Mouse (Mus musculus): Measurements from ENCODE around the gene Tmem251. TPM values are rescaled to one million over a fixed set of nuclear protein-coding genes. Genes with fewer than 3 reads are reported as not detected.

Gene Tmem251
- total RNA-seq, 2 experiments from 2014 or later: 5.1 TPM

DNA sequence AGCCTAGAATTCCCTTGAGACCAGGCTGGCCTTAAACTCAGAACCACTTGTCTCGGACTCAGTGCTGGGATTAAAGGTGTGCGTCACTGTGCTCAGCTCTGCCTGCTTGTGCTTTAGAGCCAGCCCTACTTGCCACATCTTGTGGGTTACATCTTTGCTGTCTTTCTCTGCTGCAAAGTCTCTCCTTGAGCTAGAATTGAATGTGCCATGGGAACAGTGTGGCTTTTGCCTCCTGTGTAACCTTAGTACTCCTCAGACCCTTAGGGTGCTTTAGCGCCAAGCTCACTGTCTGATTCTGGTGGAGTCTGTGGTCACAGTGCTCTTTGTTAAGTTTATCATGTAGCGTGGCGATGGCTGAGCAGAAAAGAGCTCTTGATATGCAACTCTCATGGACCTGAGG is 29.1 kb downstream of the Tmem251 start:
- Histone ChIP-seq H3K4me3 (no peak overlapping the region), H3K27ac (no peak overlapping the region)
- no peak for DNase-seq (ENCODE audit: low spot score in 2 of 2)
- no peak for TF ChIP-seq CTCF (conservative IDR thresholded peaks at IDR 0.05)

DNA sequence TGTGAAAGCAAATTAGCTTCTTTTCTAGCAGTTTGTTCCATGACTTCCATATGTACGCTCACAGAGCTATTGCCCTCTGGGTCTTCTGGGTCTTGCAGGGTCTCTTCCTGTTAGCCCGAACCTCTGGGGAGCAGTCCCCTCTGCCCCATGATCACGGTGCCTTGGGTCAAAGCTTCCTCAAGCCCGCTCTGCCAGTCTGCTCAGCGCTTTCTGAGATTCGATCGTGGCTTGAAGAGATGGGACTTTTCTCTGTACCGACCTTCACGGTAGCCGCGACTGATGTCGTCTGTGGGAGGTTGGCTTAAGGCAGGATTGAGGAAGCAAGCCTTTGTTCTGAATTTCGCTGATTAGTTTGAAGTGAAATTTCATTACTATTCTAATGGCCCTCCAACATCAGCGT is 32.5 kb downstream of the Tmem251 start:
- no peak overlapping the region for H3K4me3 ChIP-seq
- no peak for TF ChIP-seq CTCF (conservative IDR thresholded peaks at IDR 0.05)
- no peak overlapping the region for H3K27ac ChIP-seq
- DNase-seq (ENCODE audit: low spot score in 2 of 2): no peak

DNA sequence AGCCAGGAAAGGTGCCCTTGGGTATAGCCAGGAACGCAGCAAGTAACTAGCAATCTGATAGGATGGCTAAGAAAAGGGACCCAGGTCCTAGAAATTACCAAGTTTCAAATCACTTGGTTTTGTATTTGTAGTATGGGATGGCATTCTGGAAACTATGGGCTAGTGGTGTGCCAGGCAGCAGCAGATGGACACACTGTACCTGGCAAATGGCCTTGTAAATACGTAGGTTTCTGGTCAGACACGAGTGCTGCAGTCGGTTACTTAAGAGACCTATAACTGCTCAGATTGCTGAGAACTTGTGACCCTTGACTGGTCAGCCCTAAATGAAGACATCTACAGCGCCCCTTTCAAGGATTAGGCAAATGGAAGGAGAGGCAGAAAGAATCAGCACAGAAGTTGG is 34.6 kb downstream of the Tmem251 start:
- TF ChIP-seq CTCF (conservative IDR thresholded peaks at IDR 0.05): no peak
- no peak overlapping the region for H3K4me3 ChIP-seq
- H3K27ac ChIP-seq: no peak overlapping the region
- DNase-seq (ENCODE audit: low spot score in 2 of 2): no peak

DNA sequence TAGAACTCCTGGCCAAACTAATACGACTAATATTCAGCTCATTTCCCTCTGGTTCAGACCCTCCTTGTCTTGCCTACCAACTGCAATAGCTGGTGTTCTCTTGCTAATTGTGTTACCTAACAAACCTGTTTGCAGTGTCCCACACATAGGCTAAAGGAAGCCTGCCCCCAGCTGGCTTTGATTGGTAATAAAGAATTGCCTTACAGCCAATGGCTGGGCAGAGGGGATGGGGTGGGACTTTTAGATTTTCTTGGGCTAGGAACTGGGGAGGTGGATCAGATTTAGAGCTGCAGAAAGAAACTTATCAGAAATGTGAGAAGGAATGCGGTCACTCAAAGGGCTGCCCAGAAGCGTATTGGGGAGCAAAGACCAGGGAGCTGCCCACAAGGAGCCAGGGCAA is 35.9 kb downstream of the Tmem251 start:
- peak; percentile 53 for TF ChIP-seq CTCF (conservative IDR thresholded peaks at IDR 0.05)
- no peak for DNase-seq (ENCODE audit: low spot score in 2 of 2)
- Histone ChIP-seq H3K27ac (no peak overlapping the region), H3K4me3 (no peak overlapping the region)

DNA sequence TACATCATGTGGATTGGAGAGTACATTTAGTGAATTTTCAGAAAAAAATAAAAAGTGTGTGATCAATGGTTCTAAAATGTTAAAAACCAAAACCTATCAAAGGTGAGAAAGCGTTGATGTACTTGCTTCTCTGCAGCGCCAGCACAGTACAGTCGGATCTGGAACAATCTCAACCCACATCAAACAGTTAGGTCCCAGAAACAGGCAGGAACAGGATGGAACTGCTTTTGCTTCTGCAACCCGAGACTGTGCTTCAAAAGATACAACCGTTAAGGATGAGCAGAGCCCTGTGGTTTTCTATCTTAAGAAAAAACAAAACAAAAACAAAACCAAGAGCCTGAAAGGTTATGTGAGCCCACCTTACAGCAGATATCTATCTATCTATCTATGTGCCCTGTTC is 39.3 kb downstream of the Tmem251 start:
- Histone ChIP-seq H3K27ac (no peak overlapping the region), H3K4me3 (no peak overlapping the region)
- no peak for TF ChIP-seq CTCF (conservative IDR thresholded peaks at IDR 0.05)
- no peak for DNase-seq (ENCODE audit: low spot score in 2 of 2)

DNA sequence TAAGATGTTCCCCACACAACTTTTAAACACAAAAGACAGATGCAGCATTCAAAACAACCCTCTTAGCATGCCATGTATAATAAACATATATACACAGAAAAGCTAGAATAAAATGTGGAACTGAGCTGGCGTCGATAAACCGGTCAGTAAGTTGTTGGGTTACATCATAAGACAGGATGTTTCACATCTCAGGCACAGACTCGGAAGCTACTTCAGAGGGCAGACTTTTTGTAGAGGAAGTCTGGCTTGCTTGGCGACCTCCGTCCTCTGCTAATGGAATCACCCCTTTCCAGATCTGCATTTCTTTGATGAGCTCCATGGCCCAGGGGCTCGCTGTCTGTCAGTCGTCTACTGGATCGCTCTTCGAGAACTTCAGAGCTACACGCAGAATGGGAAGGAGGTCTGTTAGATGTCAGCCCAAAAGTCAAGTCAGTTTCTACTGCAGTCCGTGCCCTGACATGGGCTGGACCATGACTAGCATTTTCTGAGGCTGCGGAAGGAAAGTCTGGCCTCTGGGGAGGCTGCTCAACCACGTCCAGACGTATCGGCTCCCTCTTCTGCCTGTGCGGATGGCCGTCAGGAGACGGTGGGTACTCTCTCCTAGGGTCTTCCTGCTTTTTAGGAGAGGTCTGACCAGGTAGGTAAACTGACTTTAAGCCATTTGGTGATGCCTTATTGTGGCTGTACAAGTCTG is 41.5 kb downstream of the Tmem251 start:
- no peak for TF ChIP-seq CTCF (conservative IDR thresholded peaks at IDR 0.05)
- Histone ChIP-seq H3K4me3 (no peak overlapping the region), H3K27ac (peak overlapping the region; percentile 65; the same call in 1 of the 2 replicates)
- DNase-seq (ENCODE audit: low spot score in 2 of 2): no peak

DNA sequence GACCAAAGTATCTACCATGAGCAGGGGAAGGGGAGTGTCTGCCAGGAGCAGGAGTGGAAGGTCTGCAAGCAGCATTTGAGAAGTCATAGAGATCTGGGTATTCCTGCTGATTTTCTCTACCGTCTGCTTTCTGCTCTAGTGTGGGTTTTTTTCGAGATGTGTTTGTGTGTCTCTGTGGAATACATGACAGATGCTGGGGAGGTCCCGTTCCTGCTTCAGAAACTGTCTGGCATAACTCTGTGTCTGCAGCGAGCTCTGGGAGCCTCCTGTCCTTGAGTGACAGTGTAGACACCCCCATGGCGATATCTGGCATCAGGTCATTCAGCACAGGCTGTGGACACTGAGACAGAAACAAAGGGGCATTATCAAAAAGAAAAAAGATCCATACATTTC is 42.0 kb downstream of the Tmem251 start:
- no peak for TF ChIP-seq CTCF (conservative IDR thresholded peaks at IDR 0.05)
- H3K4me3 ChIP-seq: no peak overlapping the region
- peak overlapping the region; percentile 65; the same call in 1 of the 2 replicates for H3K27ac ChIP-seq
- DNase-seq (ENCODE audit: low spot score in 2 of 2): peak; percentile 37 to 59

DNA sequence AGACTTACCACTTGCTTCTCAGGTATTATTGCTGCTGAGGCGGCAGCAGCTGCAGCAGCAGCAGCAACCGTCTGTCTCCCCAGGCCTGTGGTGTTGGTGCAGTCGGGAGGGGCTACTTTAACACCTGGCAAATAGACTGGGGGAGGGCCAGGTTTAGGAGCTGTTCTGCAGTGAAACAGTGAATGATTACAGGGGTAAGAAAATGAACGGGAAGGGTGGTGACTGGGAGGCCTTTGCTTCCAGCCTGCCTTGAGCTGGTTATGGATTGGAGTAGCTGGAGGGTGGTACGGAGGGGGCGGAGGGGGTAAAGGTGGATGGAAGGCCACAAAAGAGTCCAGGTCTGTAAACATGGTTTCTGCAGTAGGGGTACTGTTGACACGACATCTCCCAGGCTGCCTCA is 44.4 kb downstream of the Tmem251 start:
- Histone ChIP-seq H3K4me3 (no peak overlapping the region), H3K27ac (no peak overlapping the region)
- no peak for TF ChIP-seq CTCF (conservative IDR thresholded peaks at IDR 0.05)
- DNase-seq (ENCODE audit: low spot score in 2 of 2): no peak

Other genes with a start within 250 kb of the Tmem251 start
- 100 to 1,000 TPM; 123 to 124 TPM for gene Chga, start 188.8 kb upstream of the Tmem251 start, total RNA-seq (2021)
- 10 to 100 TPM; 66.6 to 76.8 TPM for gene Itpk1, start 38.8 kb upstream of the Tmem251 start, total RNA-seq (2021)
- gene Moap1, start 101 bp upstream of the Tmem251 start, total RNA-seq (2021): 10 to 100 TPM; 24.3 to 24.9 TPM
- not detected for gene Gm28051, start 14.0 kb downstream of the Tmem251 start, total RNA-seq (2021)
- 10 to 100 TPM; 13.2 to 13.4 TPM for gene Gon7, start 14.0 kb downstream of the Tmem251 start, total RNA-seq (2021)
- gene Ubr7, start 14.2 kb downstream of the Tmem251 start, total RNA-seq (2021): 10 to 100 TPM; 29.8 to 31.3 TPM
- 10 to 100 TPM; 13.2 to 16.0 TPM for gene Gm20604, start 14.9 kb downstream of the Tmem251 start, total RNA-seq (2021)
- gene Btbd7, start 134.7 kb downstream of the Tmem251 start, total RNA-seq (2021): 10 to 100 TPM; 17.8 to 19.2 TPM
- gene Cox8c, start 155.6 kb downstream of the Tmem251 start, total RNA-seq (2021): not detected
- gene Unc79, start 205.1 kb downstream of the Tmem251 start, total RNA-seq (2021): 10 to 100 TPM; 53.2 to 56.6 TPM

All from layer of hippocampus, adult 2 months (tissue).